Mouse (Mus musculus): ENCODE data around the gene Fbxo5.

- TF ChIP-seq MYOD1 (IDR thresholded peaks at IDR 0.05; ENCODE audit: control insufficient read depth in 1 of 3, insufficient read length in 2 of 3, low read depth in 2 of 3) (no peak), POLR2A (IDR thresholded peaks at IDR 0.05; ENCODE audit: insufficient read length, low read depth) (no peak), MYOG (IDR thresholded peaks at IDR 0.05; ENCODE audit: control insufficient read depth in 1 of 3, insufficient read depth in 1 of 3, insufficient read length in 2 of 3, low read depth in 2 of 3) (no peak), MAX (IDR thresholded peaks at IDR 0.05; ENCODE audit: low read depth) (no peak), USF1 (IDR thresholded peaks at IDR 0.05; ENCODE audit: low read depth) (no peak), TCF3 (IDR thresholded peaks at IDR 0.05; ENCODE audit: insufficient read length, low read depth) (no peak), TCF12 (IDR thresholded peaks at IDR 0.05; ENCODE audit: insufficient read depth, poor library complexity, severe bottlenecking) (no peak), E2F4 (IDR thresholded peaks at IDR 0.05; ENCODE audit: insufficient read depth) (no peak), POLR2AphosphoS2 (IDR thresholded peaks at IDR 0.05; ENCODE audit: insufficient read length, low read depth) (no peak)
Measured at GRCm38 (mm10) chr10:5800490-5800889, 4.9 kb downstream of the Fbxo5 start.
